Mouse (Mus musculus) left cerebral cortex, adult 9 months (tissue): ENCODE data around the gene Gm17655.
"Not testable (repeated sequence)": the region's sequence is repeated elsewhere in the genome, so short reads cannot be mapped to it uniquely, and the experiment has no call there.

Source experiments
- DNase-seq, 2 experiments: peaks; one replicate each; pipeline ENCODE4 v3.0.0; 2022; ENCODE audit warnings: low spot score in 2 of 2

Gm17655 gene

DNA sequence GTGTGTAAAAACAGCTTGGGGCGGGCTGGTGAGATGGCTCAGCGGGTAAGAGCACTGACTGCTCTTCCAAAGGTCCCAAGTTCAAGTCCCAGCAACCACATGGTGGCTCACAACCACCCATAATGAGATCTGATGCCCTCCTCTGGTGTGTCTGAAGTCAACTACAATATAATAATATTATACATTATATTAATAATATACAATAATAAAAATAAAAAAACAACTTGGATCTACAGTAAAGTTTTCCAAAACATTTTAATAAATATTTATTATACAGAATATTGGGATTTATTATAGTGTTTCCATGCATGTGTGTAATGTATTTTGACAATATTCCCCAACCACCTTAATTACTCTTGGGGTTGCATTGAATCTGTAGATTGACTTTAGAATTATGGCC, at the start of gene Gm17655:
Gm17655 (minus strand) TSS at position 101 of the 400 bp plus-strand sequence.
- DNase-seq: not testable (repeated sequence)

DNA sequence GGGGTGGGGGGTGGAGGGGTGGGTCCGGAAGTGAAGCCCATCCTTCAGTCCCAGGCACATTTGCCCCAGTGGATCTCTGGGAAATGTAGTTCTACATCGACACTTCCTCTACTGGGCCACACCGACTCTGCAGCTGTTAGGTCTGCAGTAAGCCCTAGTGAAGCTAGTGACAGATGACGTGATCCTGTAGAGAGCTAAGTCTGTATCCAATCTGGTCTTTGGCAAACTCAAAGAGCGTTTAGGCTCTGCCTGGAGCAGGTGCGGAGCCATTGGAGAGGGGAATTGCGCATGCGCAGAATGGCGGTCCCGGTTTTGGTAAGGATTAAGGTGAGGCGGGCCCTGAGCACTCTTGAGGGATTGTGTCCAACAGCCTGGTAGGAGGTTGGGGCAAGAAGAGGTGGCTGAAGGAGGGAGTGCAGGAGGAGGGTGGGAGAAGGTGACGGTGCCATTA, 37.7 kb upstream of the Gm17655 start, which contains the start of gene Zfp605:
Zfp605 (plus strand) TSS at position 102 of the 451 bp plus-strand sequence.
- DNase-seq: peak; percentile 93 to 95

GRCm38 (mm10) chr5:110108305-110108628, 36.0 kb upstream of the Gm17655 start:
- no peak for DNase-seq

GRCm38 (mm10) chr5:110107581-110108304, 35.4 kb upstream of the Gm17655 start, which contains the start of gene Gtpbp6:
Gene Gtpbp6, minus strand, starts transcription at chr5:110108197.
- peak; percentile 93 to 95 for DNase-seq

- peak in 1 of 2 experiments; percentile 41 for DNase-seq
Observed at GRCm38 (mm10) chr5:110106901-110107564, 34.7 kb upstream of the Gm17655 start.

GRCm38 (mm10) chr5:110106140-110106871, 34.0 kb upstream of the Gm17655 start:
- peak in 1 of 2 experiments; percentile 11 for DNase-seq

DNA sequence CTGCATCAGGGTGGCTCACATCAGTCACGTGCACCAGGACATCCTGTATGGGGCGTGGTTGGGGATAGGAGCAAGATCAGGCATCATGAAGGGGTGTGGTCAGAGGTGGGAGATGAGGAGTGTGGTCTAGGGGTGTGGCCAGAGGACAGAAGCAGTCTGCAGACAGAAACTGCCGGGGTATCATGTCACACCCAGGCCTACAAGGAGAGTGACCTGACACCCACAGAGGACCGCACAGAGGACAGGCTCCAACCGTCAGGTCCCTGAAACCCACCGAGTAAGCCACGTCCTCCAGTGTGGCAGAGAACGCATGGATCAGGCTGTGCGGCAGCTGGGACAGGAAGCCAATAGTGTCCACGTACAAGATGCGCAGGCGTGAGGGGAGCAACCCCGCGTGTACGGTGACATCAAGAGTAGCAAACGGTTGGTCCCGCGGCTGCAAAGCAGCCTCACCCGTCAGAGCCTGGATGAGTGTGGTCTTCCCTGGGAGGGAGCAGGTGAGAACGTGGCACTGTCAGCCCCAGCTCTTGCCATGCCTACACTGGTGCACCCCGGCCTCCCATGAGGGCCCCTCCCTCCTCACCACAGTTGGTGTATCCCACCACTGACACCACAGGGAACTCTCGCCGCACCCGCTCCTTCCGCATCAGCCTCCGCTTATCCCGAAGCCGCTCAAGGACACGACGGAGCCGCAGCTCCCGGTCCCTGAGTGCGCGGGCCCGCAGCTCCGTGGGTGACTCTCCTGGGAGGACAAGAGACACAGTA, 32.5 kb upstream of the Gm17655 start:
- peak in 1 of 2 experiments; percentile 12 for DNase-seq

GRCm38 (mm10) chr5:110103901-110104615, 31.7 kb upstream of the Gm17655 start:
- DNase-seq: no peak

GRCm38 (mm10) chr5:110102853-110103625, 30.7 kb upstream of the Gm17655 start:
- peak in 1 of 2 experiments; percentile 21 for DNase-seq

DNA sequence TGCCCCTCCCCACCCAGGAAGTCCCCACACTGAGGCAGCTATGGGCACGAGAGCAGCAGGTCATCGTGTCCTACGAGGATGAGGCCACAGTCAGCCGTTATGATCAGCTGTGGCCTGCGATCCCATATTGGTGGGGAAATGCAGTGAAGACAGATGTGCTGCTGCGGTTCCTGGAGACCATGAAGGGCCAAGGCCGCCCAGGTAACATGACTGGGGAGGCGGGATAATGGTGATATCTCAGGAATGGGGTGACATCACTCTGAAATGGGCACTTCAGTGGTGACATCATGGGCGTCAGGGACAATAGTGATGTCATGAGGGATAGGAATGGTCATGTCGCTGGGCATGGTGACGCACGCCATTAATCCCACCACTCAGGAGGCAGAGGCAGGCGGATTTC, 30.1 kb upstream of the Gm17655 start:
- no peak for DNase-seq

GRCm38 (mm10) chr5:110101716-110102347, 29.5 kb upstream of the Gm17655 start:
- peak in 1 of 2 experiments; percentile 80 for DNase-seq

DNA sequence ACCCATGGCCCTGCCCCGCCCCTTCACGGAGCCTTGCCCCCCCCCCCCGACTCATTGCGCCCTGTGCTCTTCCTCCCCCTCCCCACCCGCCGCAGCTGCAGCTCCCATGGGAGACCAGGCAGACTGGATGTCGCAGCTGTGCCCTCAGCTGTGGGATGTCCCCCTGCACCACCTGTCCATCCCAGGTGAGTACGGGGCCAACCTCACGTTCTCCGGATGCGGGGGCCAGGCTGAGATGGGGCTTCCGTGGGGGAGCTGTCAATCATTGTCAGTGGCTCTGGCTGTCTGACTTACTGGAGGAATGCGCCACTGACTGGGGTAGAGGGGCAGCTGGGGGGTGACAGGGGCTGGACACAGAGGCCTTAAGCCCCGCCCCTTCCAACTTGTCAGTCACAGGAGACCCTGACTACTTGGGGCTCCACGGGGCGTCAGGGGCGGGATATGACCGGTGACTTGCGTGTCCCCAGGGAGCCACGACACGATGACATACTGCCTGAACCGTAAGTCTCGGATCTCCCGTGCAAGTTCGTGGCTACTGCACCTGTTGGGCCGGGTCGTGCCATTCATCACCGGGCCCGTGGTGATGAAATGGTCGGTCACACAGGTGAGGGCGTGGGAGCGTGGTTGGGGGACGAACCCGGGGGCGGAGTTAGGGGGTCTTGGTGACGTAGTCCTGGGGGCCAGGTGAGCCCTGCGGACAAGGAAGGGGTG, 28.8 kb upstream of the Gm17655 start:
- peak in 1 of 2 experiments; percentile 38 for DNase-seq

DNA sequence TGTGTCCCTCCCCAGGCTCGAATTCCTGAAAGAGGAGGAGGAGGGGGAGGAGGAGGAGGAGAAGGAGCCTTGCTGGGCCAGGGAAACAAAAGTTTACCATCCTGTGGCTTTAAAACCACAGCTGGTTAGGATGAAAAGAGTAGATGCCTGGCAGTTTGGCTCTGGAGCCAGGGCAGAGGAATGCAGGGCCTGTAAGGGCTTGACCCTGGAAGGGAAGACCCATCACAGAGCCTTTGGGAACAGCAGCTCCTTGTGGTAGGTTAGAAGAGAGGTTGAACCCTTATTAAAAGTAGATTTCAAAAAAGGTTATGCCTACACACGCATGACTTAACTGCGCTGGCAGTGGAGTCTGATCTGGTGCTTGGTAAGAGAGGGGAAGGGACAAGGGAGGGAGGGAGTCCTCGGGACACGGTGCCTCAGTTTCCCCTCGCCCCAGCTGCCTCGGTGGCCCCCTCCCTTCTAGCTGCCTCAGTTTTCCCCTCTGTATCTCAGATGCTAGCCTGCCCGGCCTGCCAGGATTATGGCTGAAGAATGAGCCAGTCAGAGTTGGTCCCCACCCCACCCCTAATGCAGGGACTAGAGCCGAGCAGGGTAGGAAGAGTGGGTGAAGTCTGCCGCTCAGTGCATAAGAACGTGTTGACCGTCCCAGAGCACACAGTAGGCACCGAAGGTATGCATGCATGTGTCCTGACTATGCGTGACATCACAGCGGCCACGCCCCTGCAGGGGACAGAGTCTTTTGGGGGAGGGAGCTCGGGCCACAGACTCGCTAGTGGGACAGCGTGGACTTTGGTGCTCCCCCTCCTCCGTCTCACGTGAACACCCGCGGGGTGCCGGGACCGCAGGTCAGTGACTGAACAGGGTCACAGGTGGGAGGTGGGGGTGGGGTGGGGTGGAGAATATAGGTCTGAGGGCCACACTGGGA, 27.6 kb upstream of the Gm17655 start, which contains the start of gene Plcxd1:
Plcxd1 (plus strand) TSS at position 314 of the 925 bp plus-strand sequence.
- DNase-seq: peak in 1 of 2 experiments; percentile 19

DNA sequence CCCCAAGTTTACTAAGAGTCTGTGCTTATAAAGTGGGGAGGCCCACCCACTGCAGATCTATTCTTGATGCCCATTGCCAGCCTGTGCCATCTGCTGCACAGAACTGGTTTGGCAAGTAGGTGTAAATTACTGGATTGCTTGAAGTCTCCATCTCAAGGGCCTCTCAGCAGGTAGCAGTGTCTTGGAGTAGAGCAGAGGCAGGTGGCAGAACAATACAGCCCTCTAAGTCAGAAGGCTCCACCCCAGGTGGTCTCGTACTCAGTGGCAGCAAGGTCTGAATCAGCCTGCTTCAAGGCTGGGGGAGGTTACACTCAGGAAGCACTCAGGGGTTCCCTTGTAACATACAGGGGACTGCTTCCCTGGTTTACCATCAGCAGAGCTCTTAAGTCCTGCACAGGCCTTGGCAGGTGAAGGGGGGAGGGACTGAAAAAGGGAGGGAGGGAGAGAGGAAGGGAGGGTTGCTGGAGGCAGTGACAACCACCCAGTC, 26.7 kb upstream of the Gm17655 start:
- DNase-seq: peak in 1 of 2 experiments; percentile 62

GRCm38 (mm10) chr5:110094847-110095213, 22.5 kb upstream of the Gm17655 start:
- DNase-seq: no peak

- DNase-seq: peak in 1 of 2 experiments; percentile 94
Observed at GRCm38 (mm10) chr5:110094030-110094846, 21.9 kb upstream of the Gm17655 start, which contains the start of gene Gm35315. Gene Gm35315, minus strand, starts transcription at chr5:110094420.

DNA sequence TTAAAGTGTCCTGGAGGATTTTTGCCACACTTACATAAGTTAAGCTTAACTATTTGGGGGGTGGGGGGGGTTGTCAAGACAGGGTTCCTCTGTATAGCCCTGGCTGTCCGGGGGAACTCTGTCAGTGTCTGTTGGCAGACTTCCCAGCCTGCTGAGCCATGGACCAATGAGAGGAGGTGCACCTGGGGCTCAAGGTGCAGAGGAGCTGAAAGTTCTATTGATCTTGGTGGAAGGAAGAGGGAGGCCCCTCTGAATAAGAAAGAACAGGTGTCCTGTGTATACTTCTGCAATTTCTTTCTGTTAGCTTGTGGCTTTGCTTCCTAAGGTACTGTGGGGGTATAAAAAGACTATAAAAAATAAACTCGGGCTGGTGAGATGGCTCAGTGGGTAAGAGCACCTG, 19.2 kb upstream of the Gm17655 start:
- DNase-seq: no peak
